Mouse (Mus musculus) forebrain, embryonic 12.5 days (tissue): ENCODE data around the gene Pphln1. TPM values are rescaled to one million over a fixed set of nuclear protein-coding genes. Genes with fewer than 3 reads are reported as not detected.
"Not testable (repeated sequence)": the region's sequence is repeated elsewhere in the genome, so short reads cannot be mapped to it uniquely, and the experiment has no call there.

Source experiments
- ATAC-seq: fragments of 200-750 bp; cut with Nextera tagmentation; 2 replicates; pipeline ENCODE4 v1.8.0; 2017; ENCODE audit warnings: moderate TSS enrichment; ENCODE audit not compliant: low FRiP score
- H3K27ac ChIP-seq: fragments of 300-500 bp; sonication (generic); 2 replicates; pipeline ENCODE4 v1.5.1; 2016; ENCODE audit warnings: mild to moderate bottlenecking
- H3K27me3 ChIP-seq: fragments of 300-500 bp; sonication (generic); 2 replicates; pipeline ENCODE4 v1.6.1; 2016; ENCODE audit warnings: mild to moderate bottlenecking
- H3K36me3 ChIP-seq: fragments of 300-500 bp; sonication (generic); replicated peaks from 2 replicates; pipeline ENCODE4 v1.6.1; 2016; ENCODE audit warnings: mild to moderate bottlenecking
- H3K4me1 ChIP-seq: fragments of 300-500 bp; sonication (generic); 2 replicates; pipeline ENCODE4 v1.6.1; 2016
- H3K4me2 ChIP-seq: fragments of 300-500 bp; sonication (generic); 2 replicates; pipeline ENCODE4 v1.6.1; 2016; ENCODE audit warnings: mild to moderate bottlenecking, moderate library complexity
- H3K4me3 ChIP-seq: fragments of 300-500 bp; sonication (generic); replicated peaks from 2 replicates; pipeline ENCODE4 v1.5.1; 2016; ENCODE audit warnings: mild to moderate bottlenecking
- H3K9ac ChIP-seq: fragments of 300-500 bp; sonication (generic); 2 replicates; pipeline ENCODE4 v1.6.1; 2016; ENCODE audit warnings: mild to moderate bottlenecking
- H3K9me3 ChIP-seq: fragments of 300-500 bp; sonication (generic); 2 replicates; pipeline ENCODE4 v1.6.1; 2016
- WGBS: fragments of 180-500 bp; shearing (Covaris S2); methylation state at CpG from one replicate; pipeline ENCODE4 v1.1.7; 2016; 5-methylcytosine and 5-hydroxymethylcytosine counted together
- polyA plus RNA-seq: library from polyadenylated mRNA; unstranded; fragments of >200 nt; fragmentation: Nextera tagmentation; extraction: Ambion mirVana; gene quantifications from 2 replicates; pipeline ENCODE4 v1.2.1, GENCODE M21; 2016

Gene Pphln1
- polyA plus RNA-seq = 82.8 and 86.9 TPM in 2 replicates

DNA sequence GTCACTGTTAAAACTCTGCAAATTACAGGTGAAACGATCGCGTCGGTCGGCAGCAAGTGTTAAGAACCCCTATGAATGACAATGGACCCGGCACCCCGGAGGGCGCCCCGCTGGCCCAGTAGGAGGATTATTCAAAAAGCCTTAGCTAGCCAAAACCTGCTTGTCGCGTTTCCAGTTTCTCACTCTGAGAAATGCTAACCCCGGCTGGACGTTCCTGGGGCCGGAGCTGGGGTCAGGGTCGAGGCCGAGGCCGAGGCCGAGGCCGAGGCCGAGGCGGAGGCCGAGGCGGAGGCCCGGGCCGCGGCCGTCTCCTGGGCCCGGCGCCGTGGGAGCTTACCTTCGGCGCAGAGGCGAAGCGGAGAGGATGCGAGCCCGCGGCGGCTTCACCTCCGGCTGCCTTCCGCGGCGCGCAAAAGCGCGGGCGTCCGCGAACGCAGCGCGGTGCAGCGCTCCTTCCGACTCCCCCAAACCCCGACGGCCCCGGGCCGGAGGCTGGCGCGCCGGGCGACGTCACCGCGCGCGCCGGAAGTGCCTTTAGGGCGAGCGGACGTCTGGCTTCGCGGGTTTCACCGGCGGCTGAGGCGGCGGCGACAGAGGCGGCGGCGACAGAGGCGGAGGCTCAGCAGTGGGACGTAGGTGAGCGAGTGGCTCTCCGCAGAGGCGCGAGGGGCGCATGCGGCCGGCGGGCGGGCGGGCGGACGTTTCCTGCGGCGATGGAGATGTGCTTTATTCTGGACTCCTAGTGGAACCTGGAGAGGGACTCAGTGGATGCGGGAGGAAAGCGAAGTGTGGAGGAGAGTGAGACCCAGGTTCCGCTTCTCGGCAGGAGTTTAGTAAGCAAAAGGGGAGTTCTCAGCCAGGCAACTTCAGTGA, at the start of gene Pphln1, which contains the start of gene Zcrb1:
Gene Pphln1, plus strand, starts transcription at position 525 of the 873 bp plus-strand sequence.
Gene Zcrb1, minus strand, starts transcription at position 509 of the 873 bp plus-strand sequence.
- Histone ChIP-seq H3K4me1 (peaks cover 34% of the 10 kb centered on the region), H3K9me3 (no peaks in the 10 kb centered on the region), H3K27ac (peak within 1 kb of the TSS; percentile 85), H3K36me3 (peaks cover 22% of the 10 kb centered on the region), H3K9ac (peak within 1 kb of the TSS; percentile 91), H3K4me3 (peak within 1 kb of the TSS; percentile 97), H3K4me2 (peak within 1 kb of the TSS; percentile 72), H3K27me3 (no peaks in the 10 kb centered on the region)
- under 1% methylated on average over 100 of the region's 100 CpGs for WGBS
- peak; percentile 95 for ATAC-seq

DNA sequence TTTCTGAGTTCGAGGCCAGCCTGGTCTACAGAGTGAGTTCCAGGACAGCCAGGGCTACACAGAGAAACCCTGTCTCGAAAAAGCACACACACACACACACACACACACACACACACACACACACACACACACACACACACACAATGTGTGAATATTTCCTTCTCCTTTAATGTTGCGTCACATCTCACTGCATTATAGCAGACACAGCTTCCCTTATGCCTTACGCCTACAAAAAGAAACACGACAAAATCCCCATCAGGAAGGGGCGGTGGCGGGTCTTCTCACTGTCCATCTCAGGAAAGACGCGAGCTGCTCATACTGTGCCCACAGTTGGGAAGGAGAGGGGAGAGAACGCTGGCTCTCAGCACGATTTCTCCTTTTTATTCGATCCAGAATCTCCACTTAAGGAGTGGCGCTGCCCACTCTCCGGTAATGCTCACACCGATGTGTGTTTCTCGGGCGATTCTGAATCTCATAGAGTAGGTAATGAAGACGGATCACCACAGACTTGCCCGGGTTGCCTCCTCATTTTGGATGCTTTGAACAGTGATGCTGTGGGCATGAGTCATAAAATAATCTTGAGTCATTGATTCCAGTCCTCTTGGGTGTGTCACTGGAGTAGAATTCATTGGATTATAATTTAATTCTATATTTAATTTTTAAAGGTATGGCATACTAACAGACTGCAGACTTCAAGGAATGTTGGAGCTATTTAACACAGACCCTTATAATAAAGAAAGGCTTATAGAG, 39.6 kb upstream of the Pphln1 start:
- H3K4me1 ChIP-seq = no peaks in the 10 kb centered on the region
- no peaks in the 10 kb centered on the region for H3K9me3 ChIP-seq
- no peak overlapping the region for H3K4me2 ChIP-seq
- WGBS = 93% methylated on average over 19 of the region's 19 CpGs
- H3K36me3 ChIP-seq = no peaks in the 10 kb centered on the region
- H3K27ac ChIP-seq = no peak overlapping the region
- H3K4me3 ChIP-seq = no peak overlapping the region
- no peaks in the 10 kb centered on the region for H3K27me3 ChIP-seq
- no peak for ATAC-seq
- no peak overlapping the region for H3K9ac ChIP-seq

DNA sequence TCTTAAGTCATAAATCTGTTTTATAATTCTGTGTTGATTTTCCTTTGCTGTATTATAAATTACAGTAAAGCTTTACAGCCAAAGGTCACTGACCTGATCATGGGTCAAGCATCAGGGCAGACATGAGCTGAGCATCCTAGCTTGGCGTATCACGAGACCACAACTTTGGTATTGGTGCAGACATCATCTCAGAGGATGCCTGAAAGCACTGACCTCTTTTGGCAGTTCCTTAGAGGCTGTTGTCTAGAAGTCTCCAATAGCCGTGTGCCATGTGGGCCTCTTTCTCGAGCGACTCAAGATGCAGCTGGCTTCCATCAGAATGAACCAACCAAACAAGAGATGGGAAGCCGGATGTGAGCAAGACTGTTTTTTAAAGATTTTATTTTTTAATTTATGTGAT, 32.6 kb upstream of the Pphln1 start:
- no peaks in the 10 kb centered on the region for H3K36me3 ChIP-seq
- no peaks in the 10 kb centered on the region for H3K27me3 ChIP-seq
- no peaks in the 10 kb centered on the region for H3K9me3 ChIP-seq
- H3K4me1 ChIP-seq = no peaks in the 10 kb centered on the region
- ATAC-seq = no peak
- H3K27ac ChIP-seq = no peak overlapping the region
- H3K9ac ChIP-seq = no peak overlapping the region
- H3K4me3 ChIP-seq = no peak overlapping the region
- H3K4me2 ChIP-seq = no peak overlapping the region
- WGBS = 94% methylated on average over 6 of the region's 6 CpGs

DNA sequence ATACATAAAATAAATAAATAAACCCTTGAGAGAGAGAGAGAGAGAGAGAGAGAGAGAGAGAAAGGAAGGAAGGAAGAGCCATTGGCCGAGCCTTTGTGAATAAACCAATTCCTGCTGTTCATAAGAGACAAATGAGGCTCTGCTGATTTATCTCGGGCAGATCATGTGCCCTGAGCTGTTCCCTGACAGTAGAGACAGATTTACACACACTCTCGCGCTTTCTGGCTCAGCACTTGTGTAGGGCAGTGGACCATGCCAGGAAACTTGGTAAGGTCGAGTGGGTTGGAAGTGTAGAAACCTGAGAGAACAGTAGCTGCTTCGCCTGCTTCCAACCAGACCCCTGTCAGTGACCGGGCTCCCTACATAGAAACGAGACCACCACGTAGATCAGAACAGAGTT, 29.6 kb upstream of the Pphln1 start:
- H3K36me3 ChIP-seq = no peaks in the 10 kb centered on the region
- no peaks in the 10 kb centered on the region for H3K4me1 ChIP-seq
- no peak overlapping the region for H3K27ac ChIP-seq
- ATAC-seq = no peak
- WGBS = 84% methylated on average over 9 of the region's 9 CpGs
- no peak overlapping the region for H3K9ac ChIP-seq
- no peaks in the 10 kb centered on the region for H3K9me3 ChIP-seq
- H3K4me3 ChIP-seq = no peak overlapping the region
- H3K4me2 ChIP-seq = no peak overlapping the region
- no peaks in the 10 kb centered on the region for H3K27me3 ChIP-seq

DNA sequence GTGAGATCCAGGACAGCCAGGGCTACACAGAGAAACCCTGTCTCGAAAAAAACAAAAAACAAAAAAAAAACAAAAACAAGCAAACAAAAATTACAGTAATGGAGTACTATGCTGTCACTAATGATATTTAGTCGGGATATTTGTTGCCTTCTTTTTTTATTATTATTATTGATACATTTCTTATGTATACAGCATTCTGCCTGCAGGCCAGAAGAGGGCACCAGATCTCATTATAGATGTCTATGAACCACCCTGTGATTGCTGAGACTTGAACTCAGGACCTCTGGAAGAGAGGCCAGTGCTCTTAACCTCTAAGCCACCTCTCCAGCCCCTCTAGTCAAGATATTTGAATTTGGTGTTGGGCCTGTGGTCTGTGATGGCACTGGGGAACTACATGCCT, 26.3 kb upstream of the Pphln1 start:
- WGBS = 78% methylated on average over 2 of the region's 2 CpGs
- Histone ChIP-seq H3K4me2 (no peak overlapping the region), H3K27ac (no peak overlapping the region), H3K4me3 (no peak overlapping the region), H3K4me1 (no peaks in the 10 kb centered on the region), H3K9ac (no peak overlapping the region), H3K27me3 (no peaks in the 10 kb centered on the region), H3K36me3 (no peaks in the 10 kb centered on the region), H3K9me3 (no peaks in the 10 kb centered on the region)
- no peak for ATAC-seq

DNA sequence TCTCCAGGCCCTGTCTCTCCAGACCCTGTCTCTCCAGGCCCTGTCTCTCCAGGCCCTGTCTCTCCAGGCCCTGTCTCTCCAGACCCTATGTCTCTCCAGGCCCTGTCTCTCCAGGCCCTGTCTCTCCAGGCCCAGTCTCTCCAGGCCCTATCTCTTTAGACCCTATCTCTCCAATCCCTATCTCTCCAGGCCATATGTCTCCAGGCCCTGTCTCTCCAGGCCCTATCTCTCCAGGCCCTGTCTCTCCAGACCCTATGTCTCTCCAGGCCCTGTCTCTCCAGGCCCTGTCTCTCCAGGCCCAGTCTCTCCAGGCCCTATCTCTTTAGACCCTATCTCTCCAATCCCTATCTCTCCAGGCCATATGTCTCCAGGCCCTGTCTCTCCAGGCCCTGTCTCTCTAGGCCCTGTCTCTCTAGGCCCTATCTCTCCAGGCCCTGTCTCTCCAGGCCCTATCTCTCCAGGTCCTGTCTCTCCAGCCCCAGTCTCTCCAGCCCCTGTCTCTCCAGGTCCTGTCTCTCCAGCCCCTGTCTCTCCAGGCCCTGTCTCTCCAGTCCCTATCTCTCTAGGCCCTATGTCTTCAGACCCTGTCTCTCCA, 25.5 kb upstream of the Pphln1 start:
- not testable (repeated sequence) for H3K27me3 ChIP-seq, H3K27ac ChIP-seq, H3K9ac ChIP-seq, H3K4me2 ChIP-seq, H3K4me3 ChIP-seq, H3K36me3 ChIP-seq, ATAC-seq, H3K9me3 ChIP-seq, H3K4me1 ChIP-seq

DNA sequence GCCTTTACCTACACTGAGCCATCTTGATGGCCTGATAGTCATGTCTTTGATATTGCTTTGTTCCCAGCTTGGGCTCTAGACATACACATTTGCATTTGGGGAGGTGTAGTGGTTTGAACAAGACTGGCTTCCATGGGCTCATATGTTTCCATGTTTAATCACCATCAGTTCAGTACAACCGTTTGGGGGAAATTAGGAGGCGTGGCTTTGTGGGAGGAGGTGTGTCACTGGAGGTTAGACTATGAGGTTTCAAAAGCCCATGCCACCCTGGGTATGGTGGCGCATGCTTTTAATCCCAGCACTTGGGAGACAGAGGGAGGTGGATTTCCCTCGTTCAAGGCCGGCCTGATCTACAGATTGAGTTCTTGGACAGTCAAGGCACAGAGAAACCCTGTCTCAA, 22.5 kb upstream of the Pphln1 start:
- Histone ChIP-seq H3K36me3 (no peaks in the 10 kb centered on the region), H3K9me3 (no peaks in the 10 kb centered on the region)
- 96% methylated on average over 5 of the region's 5 CpGs for WGBS

DNA sequence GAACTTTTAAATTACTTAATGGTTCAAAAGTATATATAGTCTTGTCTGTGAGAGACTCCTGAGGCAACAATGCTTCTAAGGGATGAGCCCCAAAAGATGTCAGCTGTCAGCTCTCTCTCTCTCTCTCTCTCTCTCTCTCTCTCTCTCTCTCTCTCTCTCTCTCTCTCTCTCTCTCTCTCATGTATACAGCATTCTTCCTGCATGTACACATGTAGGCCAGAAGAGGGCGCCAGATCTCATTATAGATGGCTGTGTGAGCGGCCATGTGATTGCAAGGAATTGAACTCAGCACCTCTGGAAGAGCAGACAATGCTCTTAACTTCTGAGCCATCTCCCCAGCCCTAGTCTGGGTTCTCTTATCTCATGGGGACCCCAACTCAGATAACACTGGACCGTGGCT, 19.0 kb upstream of the Pphln1 start:
- no peak for ATAC-seq
- H3K27ac ChIP-seq = no peak overlapping the region
- H3K4me1 ChIP-seq = no peaks in the 10 kb centered on the region
- no peaks in the 10 kb centered on the region for H3K36me3 ChIP-seq
- no peak overlapping the region for H3K4me2 ChIP-seq
- no peaks in the 10 kb centered on the region for H3K9me3 ChIP-seq
- no peaks in the 10 kb centered on the region for H3K27me3 ChIP-seq
- H3K4me3 ChIP-seq = no peak overlapping the region
- H3K9ac ChIP-seq = no peak overlapping the region
- 71% methylated on average over 3 of the region's 3 CpGs for WGBS

More for the DNA sequence above, 22.5 kb upstream of the Pphln1 start:
- no peaks in the 10 kb centered on the region for H3K27me3 ChIP-seq
- no peak for ATAC-seq
- no peak overlapping the region for H3K27ac ChIP-seq
- no peak overlapping the region for H3K4me3 ChIP-seq
- H3K4me1 ChIP-seq = no peaks in the 10 kb centered on the region
- H3K9ac ChIP-seq = no peak overlapping the region
- no peak overlapping the region for H3K4me2 ChIP-seq

DNA sequence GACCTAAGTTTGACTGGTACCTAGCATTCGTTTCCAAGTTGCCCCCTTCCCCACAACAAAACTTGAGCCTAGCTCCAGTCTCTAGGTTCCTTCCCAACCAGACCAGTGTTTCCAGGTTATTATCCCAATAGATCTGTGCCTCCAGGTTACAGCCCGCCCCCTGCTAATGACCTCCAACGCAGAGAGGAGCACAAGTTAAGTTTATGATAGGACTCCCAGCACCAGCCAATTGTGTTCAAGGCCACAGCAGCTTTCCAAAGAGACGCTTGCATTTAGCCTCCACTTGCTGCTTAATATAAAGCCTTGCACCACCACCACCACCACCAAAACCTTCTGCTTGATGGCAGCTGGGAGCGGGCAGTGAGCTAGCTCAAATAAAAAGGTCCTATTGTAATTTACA, 16.8 kb upstream of the Pphln1 start:
- Histone ChIP-seq H3K4me2 (no peak overlapping the region), H3K4me1 (no peaks in the 10 kb centered on the region), H3K9ac (no peak overlapping the region), H3K27ac (no peak overlapping the region), H3K36me3 (peaks cover 14% of the 10 kb centered on the region), H3K27me3 (no peaks in the 10 kb centered on the region), H3K9me3 (no peaks in the 10 kb centered on the region), H3K4me3 (no peak overlapping the region)
- WGBS = 73% methylated on average over 5 of the region's 5 CpGs
- ATAC-seq = no peak

DNA sequence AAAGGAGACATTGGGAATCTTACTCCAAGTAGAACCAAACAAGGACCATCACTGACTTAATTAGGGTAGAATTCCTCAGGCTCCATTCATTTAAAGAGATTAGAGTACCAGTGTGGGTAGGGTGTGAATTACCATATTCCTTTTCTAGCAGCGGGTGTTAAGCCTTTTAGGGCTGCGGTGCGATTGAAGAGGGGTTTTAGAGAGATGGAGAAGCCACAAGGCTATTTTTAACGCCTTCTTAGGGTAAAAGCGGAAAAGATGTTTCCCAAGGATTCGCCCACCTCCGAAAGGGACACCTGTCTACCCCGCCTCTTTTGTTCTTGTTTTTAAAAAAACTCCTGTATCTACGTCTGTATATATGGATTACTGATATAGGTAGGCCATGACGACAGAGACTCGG, 881 bp upstream of the Pphln1 start:
- under 1% methylated on average over 11 of the region's 11 CpGs for WGBS
- Histone ChIP-seq H3K9ac (peak overlapping the region; percentile 91), H3K4me2 (peak overlapping the region; percentile 72), H3K27me3 (no peaks in the 10 kb centered on the region), H3K4me1 (peaks cover 34% of the 10 kb centered on the region), H3K27ac (no peak overlapping the region), H3K9me3 (no peaks in the 10 kb centered on the region), H3K36me3 (peaks cover 28% of the 10 kb centered on the region), H3K4me3 (peak overlapping the region; percentile 97)
- no peak for ATAC-seq

DNA sequence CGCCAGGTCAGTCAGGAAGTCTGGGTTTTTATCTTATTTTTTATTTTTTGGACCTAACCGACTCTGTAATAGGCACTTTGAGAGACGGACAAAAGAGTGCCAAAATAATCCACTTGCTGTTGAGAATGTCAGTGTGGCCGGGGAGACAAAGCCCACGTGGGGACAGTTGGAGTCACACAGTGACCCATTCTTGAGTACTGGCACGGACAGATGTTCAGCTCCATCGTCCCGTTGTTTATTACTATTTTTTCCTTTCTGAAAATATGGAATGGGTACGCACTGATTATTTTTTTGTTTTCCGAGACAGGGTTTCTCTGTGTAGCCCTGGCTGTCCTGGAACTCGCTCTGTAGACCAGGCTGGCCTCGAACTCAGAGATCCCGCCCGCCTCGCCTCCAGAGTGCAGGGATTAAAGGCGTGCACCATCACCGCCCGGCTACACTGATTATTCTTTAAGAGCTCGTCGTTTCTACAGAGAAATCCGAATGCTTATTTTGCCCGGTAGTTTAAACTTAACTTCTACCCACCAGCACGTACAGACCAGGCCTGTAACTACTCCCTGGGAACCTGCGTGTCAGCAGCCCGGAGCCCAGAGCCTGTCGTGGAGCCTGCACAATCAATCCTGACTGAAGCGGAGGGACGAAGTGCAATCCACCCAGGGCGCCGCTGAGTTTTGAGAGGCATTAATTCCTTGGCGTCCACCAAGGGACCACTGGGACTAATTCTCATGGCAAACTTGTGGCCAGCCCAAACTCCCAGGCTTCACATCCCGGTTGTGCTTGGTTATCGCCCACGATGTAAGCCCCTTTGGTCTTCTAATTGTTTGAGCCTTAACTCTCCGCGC, 770 bp downstream of the Pphln1 start:
- Histone ChIP-seq H3K27ac (peak overlapping the region; percentile 85), H3K36me3 (peaks cover 14% of the 10 kb centered on the region), H3K9me3 (no peaks in the 10 kb centered on the region), H3K4me2 (peak overlapping the region; percentile 72), H3K9ac (peak overlapping the region; percentile 91), H3K27me3 (no peaks in the 10 kb centered on the region), H3K4me3 (peak overlapping the region; percentile 97), H3K4me1 (peaks cover 34% of the 10 kb centered on the region)
- ATAC-seq = peak; percentile 37
- 1% methylated on average over 36 of the region's 36 CpGs for WGBS

DNA sequence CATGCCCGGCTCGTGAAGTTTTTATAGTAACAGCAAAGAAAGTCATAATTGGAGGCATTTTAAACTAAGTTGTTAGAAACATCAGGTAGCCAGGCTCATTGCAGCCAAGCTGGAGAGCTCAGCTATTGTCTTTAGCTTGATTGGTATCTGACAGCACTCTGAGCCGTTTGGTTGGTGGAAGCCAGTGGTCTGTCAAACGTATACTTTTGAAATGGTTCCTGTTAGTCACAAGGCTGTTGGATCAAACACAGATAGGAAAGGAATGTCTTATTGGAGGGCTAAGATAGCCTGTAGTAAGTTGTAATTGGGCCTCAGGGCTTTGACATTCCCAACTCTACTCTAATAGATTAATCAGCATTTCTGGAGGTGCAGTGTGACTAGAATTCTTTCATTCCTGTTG, 3.3 kb downstream of the Pphln1 start:
- Histone ChIP-seq H3K4me1 (peaks cover 27% of the 10 kb centered on the region), H3K4me2 (no peak overlapping the region), H3K9ac (no peak overlapping the region), H3K4me3 (no peak overlapping the region), H3K27me3 (no peaks in the 10 kb centered on the region), H3K27ac (no peak overlapping the region), H3K9me3 (no peaks in the 10 kb centered on the region), H3K36me3 (no peaks in the 10 kb centered on the region; the same call in 1 of the 2 replicates)
- no peak for ATAC-seq
- 80% methylated on average over 4 of the region's 4 CpGs for WGBS
